Mouse (Mus musculus) bone marrow macrophage, adult 2 months (primary cell): ENCODE results near the gene Tns3.

Experiments
- CTCF ChIP-seq: IDR thresholded peaks from 2 replicates; pipeline ENCODE4 v1.5.1; 2012; ENCODE audit warnings: low read depth, mild to moderate bottlenecking, low read length, moderate library complexity
- POLR2A ChIP-seq: IDR thresholded peaks from 2 replicates; pipeline ENCODE4 v1.6.1; 2012; ENCODE audit warnings: mild to moderate bottlenecking, low read depth, low read length, borderline replicate concordance

- TF ChIP-seq POLR2A (no peak), CTCF (no peak)
Observed at GRCm38 (mm10) chr11:8495801-8496200, 168.5 kb downstream of the Tns3 start.
